Mouse (Mus musculus) layer of hippocampus, adult 8-10 months (tissue): ENCODE data around the gene Kcnh1. TPM values are rescaled to one million over a fixed set of nuclear protein-coding genes. Genes with fewer than 3 reads are reported as not detected.

ENCODE experiments used
- DNase-seq, 2 experiments: peaks; one replicate each; pipeline ENCODE4 v3.0.0; 2022; ENCODE audit warnings: low spot score in 2 of 2
- total RNA-seq, 4 experiments: library from RNA; stranded (reverse); gene quantifications; 2 replicates each; pipeline ENCODE4 v1.2.4; 2022

The Kcnh1 gene
- total RNA-seq, 4 experiments from 2014 or later: 28.9 to 35.3 (median 32.4) TPM

- DNase-seq: no peak
Observed at GRCm38 (mm10) chr1:192314044-192314443, 123.5 kb downstream of the Kcnh1 start.

- DNase-seq: no peak
Observed at GRCm38 (mm10) chr1:192315392-192316070, 125.0 kb downstream of the Kcnh1 start.

DNA sequence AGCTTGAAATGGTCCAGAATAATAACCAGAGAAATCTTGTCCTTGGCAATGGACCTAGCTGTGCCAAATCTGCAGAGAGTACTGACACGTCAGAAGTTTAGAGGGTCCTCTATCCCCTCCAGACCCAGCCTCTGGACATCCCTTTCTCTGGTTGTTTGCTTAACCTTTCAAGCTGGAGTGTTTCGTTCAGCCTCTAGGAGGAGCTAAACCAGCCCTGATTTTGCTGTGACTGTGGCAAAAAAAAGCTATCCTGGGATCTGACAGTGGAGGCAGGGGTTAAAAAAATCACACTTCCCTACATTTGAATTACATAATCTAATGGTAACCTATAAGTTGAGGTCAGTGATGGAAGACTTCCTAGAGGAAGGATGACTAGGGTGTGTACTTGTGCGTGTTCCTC lies 133.6 kb downstream of the Kcnh1 start:
- no peak for DNase-seq

DNA sequence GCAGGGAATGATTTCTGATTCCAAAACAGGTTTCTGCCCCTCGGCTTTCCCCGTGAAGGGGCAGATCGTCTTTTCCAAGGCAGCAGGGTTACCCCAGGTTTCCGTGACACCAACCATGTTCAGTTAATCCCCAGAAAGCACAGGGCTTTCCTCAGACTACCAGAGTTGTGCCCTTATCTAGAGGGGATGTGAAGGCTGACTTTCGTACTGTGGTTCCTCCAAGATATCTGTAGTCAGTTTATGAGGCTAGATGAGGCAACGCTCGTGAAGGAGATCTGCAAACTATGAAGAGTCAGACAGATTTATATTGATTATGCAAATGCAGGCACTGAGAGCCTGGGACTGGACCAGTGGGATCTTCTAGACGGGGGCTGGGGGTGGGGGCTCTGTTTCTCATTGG lies 136.5 kb downstream of the Kcnh1 start:
- DNase-seq: no peak

DNA sequence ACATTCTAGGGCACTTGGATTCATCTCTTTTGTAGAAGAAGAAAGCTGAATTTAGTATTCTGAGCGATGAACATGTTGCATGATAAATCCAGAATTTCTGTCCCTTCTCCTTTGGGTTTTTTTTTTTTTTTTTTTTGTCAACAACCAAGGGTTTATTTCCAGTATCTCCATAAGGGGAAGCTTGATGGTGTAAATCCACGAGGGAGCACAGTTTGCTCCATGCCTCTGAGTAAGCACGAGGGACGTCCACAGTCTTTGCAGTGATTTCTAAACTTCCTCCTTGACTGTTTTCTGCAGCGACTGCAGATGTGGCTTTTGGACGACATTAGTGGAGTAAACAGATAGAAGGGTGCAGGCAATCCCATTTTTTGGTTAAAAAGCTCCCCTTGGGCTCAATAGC lies 140.6 kb downstream of the Kcnh1 start:
- DNase-seq: no peak

DNA sequence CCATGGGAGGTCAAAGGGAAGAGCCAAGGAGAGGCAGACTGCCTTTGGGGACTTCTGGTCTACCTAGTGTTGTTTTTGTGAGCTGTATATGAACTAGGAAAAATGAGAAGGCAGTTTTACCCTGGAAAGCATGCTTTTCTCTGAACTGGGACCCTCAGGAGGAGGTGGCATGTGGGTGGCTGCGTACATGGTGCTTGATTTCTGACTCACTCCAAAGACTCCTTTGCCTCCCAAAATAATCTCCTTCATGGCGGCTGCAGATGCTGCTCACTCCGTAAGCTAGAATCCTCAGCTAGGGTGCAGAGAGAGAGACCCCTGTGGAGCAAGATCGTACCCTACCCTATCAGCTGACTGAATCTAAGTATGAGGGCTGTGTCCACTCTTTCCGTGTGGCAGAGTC lies 145.5 kb downstream of the Kcnh1 start:
- no peak for DNase-seq

DNA sequence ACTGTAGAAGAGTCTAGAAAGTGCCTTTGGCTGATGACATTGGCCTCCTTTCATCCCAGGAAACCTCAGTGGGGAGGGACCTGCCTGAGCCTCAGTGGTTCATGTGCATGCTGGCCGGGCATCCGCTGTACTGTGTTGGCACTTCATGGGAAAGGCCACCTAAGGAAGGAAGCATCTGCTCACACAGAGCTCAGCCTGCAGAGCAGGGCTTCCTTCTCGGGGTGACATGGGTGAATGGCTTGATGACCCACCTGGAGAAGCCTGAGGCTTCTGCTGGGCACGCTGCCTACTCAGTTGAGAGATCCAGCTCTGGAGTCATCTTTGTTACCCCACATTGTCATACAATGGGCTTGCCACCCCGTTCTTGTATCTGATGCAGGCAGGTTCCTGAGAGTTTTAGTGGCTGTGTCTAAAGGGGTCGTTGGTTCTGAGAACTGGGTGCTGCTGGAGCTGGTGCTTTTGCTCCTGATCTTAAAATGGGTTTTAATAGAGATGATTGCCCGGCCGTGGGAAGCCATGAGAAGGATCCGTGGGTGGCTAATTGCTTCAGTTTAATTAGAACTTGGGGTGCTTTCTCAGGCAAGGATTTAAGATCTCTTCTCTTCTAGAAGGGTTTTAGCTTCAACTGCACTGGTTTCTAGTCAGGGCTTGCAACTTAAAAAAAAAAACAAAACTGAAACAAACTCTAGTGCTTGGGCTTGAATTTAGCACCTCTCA lies 148.9 kb downstream of the Kcnh1 start:
- DNase-seq: no peak

- DNase-seq: no peak
Observed at GRCm38 (mm10) chr1:192341774-192342173, 151.2 kb downstream of the Kcnh1 start.

GRCm38 (mm10) chr1:192343996-192344395 lies 153.4 kb downstream of the Kcnh1 start:
- DNase-seq: no peak

- DNase-seq: no peak
Observed at GRCm38 (mm10) chr1:192347327-192347726, 156.8 kb downstream of the Kcnh1 start.

DNA sequence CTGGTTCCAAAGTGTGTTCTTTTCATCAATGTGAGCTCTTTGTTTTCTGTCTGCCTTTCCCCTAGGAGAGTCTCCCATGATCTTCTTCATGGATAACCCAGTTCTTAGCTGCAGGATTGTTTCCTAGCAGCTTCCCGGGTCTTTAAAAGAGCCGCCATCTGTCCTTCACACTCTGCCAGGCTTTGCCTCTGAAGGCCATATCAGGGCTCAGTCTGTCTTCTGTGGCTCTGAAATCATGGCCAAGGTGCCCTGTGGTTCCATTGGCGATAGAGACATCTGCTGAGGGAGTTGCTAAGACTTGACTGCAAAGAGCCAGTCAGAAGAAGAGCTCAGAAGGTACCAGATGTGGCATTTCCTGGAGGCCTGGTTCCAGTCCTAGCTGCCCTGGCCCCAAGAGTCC lies 165.7 kb downstream of the Kcnh1 start:
- DNase-seq: no peak

DNA sequence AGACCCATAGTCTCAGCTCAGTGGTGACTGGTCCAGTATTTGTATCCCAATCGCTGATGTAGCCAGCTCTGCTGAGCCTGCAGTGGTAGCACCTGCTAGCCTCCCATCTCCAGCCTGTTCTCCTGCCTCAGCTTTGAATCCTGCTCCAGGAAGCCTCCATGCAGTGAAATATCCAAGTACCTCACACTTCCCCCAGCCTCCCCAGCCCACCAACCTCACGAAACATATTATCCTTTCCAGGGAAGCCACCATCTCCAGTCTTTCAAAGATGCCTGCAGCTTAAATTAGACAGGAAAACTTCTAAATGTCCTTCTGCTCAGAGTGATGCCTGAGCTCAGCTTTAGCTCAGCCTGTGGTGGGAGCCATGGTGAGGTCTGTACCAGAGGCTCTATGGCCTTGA lies 168.6 kb downstream of the Kcnh1 start:
- no peak for DNase-seq

- no peak for DNase-seq
Observed at GRCm38 (mm10) chr1:192368336-192368735, 177.8 kb downstream of the Kcnh1 start.

DNA sequence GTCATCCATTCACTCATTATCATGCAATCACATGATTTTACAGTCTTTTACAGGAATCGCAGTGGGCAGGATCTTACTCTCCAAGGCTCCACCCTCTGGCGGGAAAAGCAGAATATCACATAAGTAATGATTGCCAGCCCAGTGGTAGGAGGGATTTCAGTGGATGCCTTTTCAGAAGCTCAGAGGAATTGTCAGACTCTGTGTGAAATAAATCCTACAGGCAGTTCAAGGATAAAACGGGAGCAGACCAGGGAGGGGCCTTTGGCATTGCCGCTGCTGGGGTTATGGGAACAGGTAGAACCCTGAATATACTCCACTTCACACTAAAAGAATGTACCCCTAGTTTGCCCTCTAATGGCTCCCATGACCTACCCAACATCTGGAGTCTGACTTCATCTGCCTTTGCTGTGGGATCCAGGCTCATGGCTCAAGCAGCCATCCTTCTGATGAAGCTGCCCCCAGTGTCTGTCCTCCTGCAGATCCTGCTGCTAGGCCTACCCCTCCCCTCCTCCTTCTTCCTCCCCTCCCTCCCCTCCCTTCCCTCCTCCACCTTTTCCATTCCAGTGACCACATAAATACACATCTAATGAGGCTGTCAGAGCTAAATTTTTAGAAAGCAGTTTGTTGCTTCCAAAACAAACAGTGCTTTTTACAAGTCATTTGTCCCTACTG lies 181.5 kb downstream of the Kcnh1 start:
- DNase-seq: no peak

DNA sequence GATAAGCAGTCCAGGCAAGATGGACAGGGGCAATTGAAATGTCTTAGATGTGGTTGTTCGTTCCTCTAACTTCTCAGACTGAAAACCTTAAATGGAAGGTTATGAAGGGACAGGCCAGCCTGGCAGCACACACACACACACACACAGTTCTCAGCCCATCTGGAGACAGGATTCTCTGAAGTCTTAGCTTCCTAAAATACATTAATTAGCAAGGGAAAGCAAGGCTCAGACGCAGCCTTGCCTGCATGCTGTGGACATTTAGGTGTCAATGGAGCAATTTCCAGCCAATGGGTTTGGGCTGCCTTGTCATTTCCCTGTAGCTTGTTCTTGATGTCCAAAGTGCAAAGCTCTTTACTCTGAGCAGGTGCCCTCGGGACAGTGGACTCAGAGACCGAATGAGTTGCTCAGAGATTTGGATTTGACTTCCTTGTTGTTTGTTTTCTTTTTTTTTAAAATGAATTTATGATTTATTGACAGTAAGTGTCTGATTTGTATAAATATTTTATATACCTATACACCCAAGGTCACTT lies 188.0 kb downstream of the Kcnh1 start:
- DNase-seq: no peak

DNA sequence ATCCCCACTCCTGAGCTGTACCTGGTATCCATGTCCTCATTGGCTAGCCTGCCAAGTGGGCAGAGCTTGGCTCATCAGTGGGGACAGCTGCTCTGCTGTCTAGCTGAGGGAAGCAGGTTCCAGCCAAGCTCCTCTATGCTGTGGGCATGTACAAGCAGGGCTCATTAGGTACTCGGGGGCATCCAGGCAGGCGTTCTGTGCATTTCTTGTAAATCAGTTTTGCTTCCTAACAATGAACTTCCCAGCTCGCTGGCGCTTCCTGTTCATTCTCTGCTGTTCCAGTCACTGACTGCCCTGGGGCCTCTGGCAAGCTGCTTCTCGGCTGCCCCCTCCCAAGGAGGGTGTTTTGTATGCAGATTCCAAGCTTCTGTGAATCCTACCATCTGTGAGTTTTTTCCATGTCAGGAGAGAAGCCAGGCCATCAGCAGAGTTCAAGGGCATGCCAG lies 190.0 kb downstream of the Kcnh1 start:
- no peak for DNase-seq

- DNase-seq: no peak
Observed at GRCm38 (mm10) chr1:192387624-192388023, 197.1 kb downstream of the Kcnh1 start.

- no peak for DNase-seq
Observed at GRCm38 (mm10) chr1:192391041-192391440, 200.5 kb downstream of the Kcnh1 start.

DNA sequence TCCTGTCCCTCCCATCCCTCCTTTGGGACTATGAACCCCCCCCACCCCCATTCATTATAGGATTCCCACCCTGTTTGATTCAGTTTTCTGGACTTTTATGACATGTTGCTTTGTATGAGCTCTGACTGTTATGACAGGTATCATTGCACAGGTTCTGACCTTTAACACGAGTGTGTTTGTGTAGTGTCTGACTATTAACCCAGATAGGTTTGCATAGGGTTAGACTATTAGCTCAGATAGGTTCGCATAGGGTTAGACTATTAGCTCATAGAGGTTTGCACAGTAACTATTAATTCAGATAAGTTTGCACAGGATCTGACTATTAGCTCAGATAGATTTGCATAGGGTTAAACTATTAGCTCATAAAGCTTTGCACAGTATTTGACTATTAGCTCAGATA lies 201.7 kb downstream of the Kcnh1 start:
- no peak for DNase-seq

DNA sequence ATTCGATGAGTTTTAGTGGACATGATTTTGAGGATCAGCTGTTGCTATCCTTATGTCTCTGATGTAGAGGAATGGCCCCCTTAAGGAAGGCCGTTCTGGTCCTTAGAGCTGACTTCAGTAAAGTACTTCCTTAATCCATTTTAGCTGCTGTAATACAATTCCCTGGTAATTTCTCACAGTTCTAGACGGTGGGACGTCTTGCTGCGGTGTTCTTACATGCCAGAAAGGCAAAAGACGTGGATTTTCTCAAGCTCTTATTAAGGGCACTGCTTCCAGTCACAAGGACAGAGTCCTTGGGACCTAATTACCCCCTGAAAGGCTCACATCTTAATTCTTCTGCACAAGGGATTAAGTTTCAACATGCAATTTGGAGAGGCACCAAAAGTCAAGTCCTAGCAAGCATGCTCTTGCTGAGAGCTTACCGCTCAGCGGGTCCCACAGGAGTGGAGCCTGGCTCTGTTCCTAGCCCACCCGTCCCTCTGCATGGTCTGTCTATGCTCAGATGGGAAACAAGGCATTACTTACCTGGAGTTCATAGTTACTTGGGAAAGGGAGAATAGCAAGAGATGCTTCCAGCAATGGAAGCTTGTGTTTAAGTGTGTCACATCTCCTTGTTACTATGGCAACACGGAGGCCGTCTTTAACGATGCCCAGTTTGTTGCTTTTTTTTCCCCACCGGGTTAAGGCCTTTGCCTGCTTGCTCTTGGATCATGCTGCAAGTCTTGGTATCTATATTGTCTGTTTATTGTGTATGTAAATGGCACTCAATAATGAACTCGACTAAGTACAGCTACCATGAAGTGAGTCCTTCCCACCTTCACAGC lies 209.3 kb downstream of the Kcnh1 start:
- DNase-seq: no peak

- no peak for DNase-seq
Observed at GRCm38 (mm10) chr1:192400991-192401390, 210.4 kb downstream of the Kcnh1 start.
